Mouse (Mus musculus) B cell, adult 62 days (primary cell): Measurements from ENCODE around the gene Xpo5. TPM values are rescaled to one million over a fixed set of nuclear protein-coding genes. Genes with fewer than 3 reads are reported as not detected.

Source experiments
- total RNA-seq: library from RNA; stranded (reverse); gene quantifications from 4 replicates; pipeline ENCODE4 v1.2.4, GENCODE M21; 2023

Xpo5 gene
- 37.8 to 40.5 TPM (median 38.7 TPM) in 4 replicates for total RNA-seq

DNA sequence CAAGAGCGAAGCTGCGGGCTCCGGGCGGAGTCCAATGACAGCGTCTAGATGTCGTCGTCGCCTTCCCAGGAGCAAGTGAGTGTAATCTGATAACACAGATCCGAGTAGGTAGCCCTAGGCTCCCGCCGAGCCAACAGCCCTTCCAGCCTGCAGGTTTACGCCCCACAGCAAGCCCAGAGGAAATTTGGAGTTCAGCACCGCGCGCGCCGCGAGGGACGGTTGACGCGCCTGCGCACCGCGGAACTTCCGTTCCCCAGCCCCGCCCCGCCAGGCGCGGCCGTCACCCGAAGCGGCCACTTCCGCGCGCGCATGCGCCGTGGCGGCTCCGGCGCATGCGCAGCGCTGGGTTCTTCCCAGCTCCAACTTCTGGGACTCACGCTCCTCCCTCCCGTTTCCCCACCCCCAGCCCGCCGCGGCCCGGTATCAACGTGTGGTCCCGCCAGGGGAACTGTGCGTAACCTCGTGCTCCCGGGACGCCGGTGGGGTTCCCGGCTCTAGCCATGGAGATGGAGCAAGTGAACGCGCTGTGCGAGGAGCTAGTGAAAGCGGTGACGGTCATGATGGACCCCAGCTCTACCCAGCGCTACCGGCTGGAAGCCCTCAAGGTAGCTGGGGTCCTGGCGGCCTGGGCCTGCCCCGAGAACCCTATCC is at the start of gene Xpo5, which contains the start of gene Polh:
Xpo5 (plus strand) TSS at position 362 of the 651 bp plus-strand sequence.
Polh (minus strand) TSS at position 225 of the 651 bp plus-strand sequence.

DNA sequence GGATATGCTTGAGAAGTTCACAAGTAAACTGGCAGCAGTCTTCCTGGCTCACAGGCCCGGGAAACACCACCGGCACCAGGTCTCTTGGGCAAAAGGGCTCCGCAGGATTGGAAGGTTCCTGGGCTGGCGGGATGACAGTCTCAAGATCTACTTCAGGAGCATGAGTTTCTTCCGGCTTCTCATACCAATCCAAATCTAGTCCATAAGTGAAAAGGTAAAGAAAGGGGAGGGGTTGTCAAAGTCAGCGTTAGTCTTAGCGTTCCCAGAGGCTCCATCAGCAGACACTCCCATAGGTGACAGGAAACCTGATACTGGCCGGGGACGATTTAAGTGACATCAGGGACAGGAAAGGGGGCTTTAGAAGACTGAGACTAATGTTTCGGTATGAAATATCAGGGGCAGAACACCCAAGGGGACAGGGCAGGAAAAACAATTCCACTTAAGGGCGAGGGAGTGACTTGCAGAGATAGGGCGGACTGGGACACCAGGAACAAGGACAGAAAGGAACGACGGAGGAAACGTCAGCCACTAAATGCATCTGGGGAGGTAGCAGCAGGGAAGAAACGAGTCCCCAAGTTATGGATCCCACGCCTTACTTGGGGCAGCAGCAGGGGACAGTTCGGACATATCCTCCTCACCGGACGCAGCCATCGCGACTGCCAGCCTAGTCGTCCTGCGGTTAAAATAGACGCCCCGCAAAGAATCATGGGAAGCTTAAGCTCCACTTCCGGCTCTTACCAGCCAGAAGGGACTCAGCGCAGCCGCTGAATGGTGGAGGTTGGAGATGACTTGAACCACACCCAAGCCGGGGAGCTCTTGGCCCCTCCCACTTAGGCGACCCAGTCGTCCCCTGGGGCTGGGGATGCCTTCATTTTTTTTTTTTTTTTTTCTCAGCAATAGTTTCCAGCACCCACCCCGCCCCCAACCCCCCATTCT is 49.5 kb upstream of the Xpo5 start, which contains the start of gene Mad2l1bp:
Mad2l1bp (minus strand) TSS at position 707 of the 936 bp plus-strand sequence.

DNA sequence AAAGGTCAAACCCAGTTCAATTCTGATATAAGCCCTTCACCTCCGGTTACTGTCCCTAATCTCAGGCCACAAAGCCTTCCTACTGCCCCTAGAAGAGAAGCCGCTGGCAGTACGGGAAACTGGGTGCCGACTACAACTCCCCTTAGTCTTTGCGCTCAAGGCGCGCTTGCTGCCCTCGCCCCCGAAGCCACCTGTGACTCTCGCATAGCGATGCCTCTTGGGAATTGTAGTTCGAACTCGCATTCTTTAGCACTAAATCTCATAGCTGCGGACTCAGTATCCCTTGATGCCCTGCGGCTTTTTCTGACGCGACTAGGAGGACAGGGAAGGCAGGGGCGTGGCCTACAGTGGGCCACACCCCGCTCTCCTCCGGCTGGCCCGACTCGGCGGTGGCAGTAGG is 41.9 kb upstream of the Xpo5 start, which contains the start of gene Gtpbp2:
Gtpbp2 (plus strand) TSS at position 347 of the 400 bp plus-strand sequence.

GRCm38 (mm10) chr17:46247512-46248188 is 45.1 kb downstream of the Xpo5 start, which contains the start of the genes Polr1c and Yipf3:
Polr1c (minus strand) TSS chr17:46248054.
Yipf3 (plus strand) TSS chr17:46248080.

DNA sequence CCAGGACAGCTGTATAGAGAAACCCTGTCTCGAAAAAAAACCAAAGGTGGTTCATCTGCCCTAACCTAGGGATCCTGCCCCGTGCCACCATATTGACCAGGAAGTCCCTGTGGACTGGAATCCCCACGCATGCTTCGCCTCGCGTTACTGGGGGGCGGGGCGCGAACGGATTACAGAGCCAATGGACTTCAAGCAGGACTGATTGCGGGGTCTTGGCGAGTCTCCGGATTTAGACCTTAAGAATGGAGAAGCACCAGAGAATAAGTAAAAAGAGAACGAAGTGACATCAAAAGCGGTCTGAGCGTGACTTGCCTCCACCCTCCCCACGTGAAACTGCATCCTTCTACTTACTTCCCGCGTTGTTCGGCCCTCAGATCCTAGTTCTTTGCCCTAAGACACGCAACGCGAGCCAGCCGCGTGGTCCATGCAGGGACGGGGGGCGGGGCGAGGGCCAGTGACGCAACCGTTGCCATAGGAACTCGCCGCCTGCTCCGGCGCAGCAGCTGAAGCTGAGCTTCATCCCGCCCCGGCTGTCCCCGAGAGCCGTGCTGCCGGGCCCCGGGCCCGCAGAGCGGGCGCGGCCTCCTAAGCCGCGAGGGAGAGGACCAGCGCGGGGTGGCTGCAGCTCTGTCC is 51.0 kb downstream of the Xpo5 start, which contains the start of gene Lrrc73:
Lrrc73 (plus strand) TSS at position 80 of the 633 bp plus-strand sequence.

DNA sequence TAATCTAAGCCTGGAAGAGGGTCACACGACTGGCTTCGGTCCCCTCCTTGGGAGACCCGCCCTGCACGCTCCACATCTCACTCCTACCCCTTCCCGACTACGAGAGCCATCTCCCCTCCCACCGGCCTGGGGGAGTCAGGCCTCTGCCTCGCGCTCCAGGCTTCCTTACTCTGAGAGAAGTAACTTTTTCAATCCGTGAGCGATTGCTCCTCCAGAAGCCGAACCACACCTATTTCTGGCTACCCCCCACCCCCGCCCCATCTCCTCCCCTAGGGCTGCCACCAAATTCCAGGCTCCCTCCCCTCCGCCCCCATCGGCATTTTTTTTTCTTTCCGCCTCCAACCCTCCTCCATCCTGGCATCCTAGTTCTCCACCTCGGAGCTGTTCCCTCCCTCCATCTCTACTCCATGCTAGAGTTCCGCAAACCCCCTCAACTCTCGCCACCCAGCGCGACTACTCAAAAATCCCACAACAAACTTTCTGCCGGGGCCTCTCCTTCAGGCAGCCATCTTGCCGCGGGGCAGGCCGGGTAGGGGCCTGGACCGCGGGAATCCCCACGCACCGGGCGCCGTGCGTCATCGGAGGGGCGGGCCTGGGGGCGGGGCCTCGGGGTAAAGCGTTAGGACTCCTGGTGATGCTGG is 80.0 kb downstream of the Xpo5 start, which contains the start of gene Tjap1:
Tjap1 (minus strand) TSS at position 544 of the 641 bp plus-strand sequence.

Other genes with a start within 250 kb of the Xpo5 start
- gene Vegfa, start 170.4 kb upstream of the Xpo5 start, total RNA-seq = 7.3 to 11.3 TPM (median 10.8 TPM) in 4 replicates
- 52.9 to 66.7 TPM (median 57.6 TPM) in 4 replicates for gene Mrps18a, start 91.8 kb upstream of the Xpo5 start, total RNA-seq
- 1.6 to 1.7 TPM in 2 of 4 replicates, not detected in the others for gene Rsph9, start 58.6 kb upstream of the Xpo5 start, total RNA-seq
- gene Mad2l1bp, start 49.2 kb upstream of the Xpo5 start, total RNA-seq = 18.8 to 22.1 TPM (median 20.9 TPM) in 4 replicates
- 232 to 241 TPM (median 233 TPM) in 4 replicates for gene Gtpbp2, start 41.8 kb upstream of the Xpo5 start, total RNA-seq
- 14.4 to 16.3 TPM (median 14.7 TPM) in 4 replicates for gene Polh, start 137 bp upstream of the Xpo5 start, total RNA-seq
- 59.6 to 66.5 TPM (median 65.0 TPM) in 4 replicates for gene Polr1c, start 45.3 kb downstream of the Xpo5 start, total RNA-seq
- gene Yipf3, start 45.3 kb downstream of the Xpo5 start, total RNA-seq = 66.9 to 83.2 TPM (median 75.1 TPM) in 4 replicates
- gene Lrrc73, start 50.7 kb downstream of the Xpo5 start, total RNA-seq = 2.3 to 3.3 TPM (median 2.5 TPM) in 4 replicates
- 60.0 to 64.7 TPM (median 61.1 TPM) in 4 replicates for gene Tjap1, start 80.2 kb downstream of the Xpo5 start, total RNA-seq
- not detected in 4 replicates for gene Dlk2, start 94.6 kb downstream of the Xpo5 start, total RNA-seq
- gene Abcc10, start 125.6 kb downstream of the Xpo5 start, total RNA-seq = 12.8 to 15.0 TPM (median 13.7 TPM) in 4 replicates
- 259 to 291 TPM (median 274 TPM) in 4 replicates for gene Zfp318, start 180.9 kb downstream of the Xpo5 start, total RNA-seq
- 4.3 to 7.2 TPM (median 5.3 TPM) in 4 replicates for gene Crip3, start 226.1 kb downstream of the Xpo5 start, total RNA-seq
- not detected in 4 replicates for gene Slc22a7, start 235.7 kb downstream of the Xpo5 start, total RNA-seq